Mouse (Mus musculus) stomach, embryonic 15.5 days (tissue): ENCODE data around the gene Ddit4. TPM values are rescaled to one million over a fixed set of nuclear protein-coding genes. Genes with fewer than 3 reads are reported as not detected.

Experiments used
- ATAC-seq: fragments of 200-750 bp; cut with Nextera tagmentation; 2 replicates; pipeline ENCODE4 v1.8.0; 2017; ENCODE audit warnings: low read depth, moderate number of reproducible peaks, moderate TSS enrichment; ENCODE audit not compliant: insufficient read depth, low FRiP score
- H3K27ac ChIP-seq: fragments of 300-500 bp; sonication (generic); 2 replicates; pipeline ENCODE4 v1.5.1; 2015; ENCODE audit warnings: mild to moderate bottlenecking, inconsistent platforms
- H3K27me3 ChIP-seq: fragments of 300-500 bp; sonication (generic); replicated peaks from 2 replicates; pipeline ENCODE4 v1.6.1; 2015; ENCODE audit warnings: inconsistent platforms
- H3K36me3 ChIP-seq: fragments of 300-500 bp; sonication (generic); 2 replicates; pipeline ENCODE4 v1.6.1; 2015; ENCODE audit warnings: inconsistent platforms
- H3K4me1 ChIP-seq: fragments of 300-500 bp; sonication (generic); 2 replicates; pipeline ENCODE4 v1.6.1; 2015; ENCODE audit warnings: inconsistent platforms
- H3K4me2 ChIP-seq: fragments of 300-500 bp; sonication (generic); 2 replicates; pipeline ENCODE4 v1.6.1; 2015; ENCODE audit warnings: mild to moderate bottlenecking, inconsistent platforms
- H3K4me3 ChIP-seq: fragments of 300-500 bp; sonication (generic); replicated peaks from 2 replicates; pipeline ENCODE4 v1.5.1; 2015; ENCODE audit warnings: inconsistent platforms
- H3K9ac ChIP-seq: fragments of 300-500 bp; sonication (generic); 2 replicates; pipeline ENCODE4 v1.6.1; 2015; ENCODE audit warnings: inconsistent platforms
- H3K9me3 ChIP-seq: fragments of 300-500 bp; sonication (generic); 2 replicates; pipeline ENCODE4 v1.6.1; 2016; ENCODE audit warnings: inconsistent platforms
- WGBS: fragments of 180-500 bp; shearing (Covaris S2); methylation state at CpG from one replicate; pipeline ENCODE4 v1.1.7; 2015; 5-methylcytosine and 5-hydroxymethylcytosine counted together
- polyA plus RNA-seq: library from polyadenylated mRNA; unstranded; fragments of >200 nt; fragmentation: Nextera tagmentation; extraction: Ambion mirVana; gene quantifications from 2 replicates; pipeline ENCODE4 v1.2.1, GENCODE M21; 2015

Ddit4 gene
- polyA plus RNA-seq, 1 experiment from 2014 or later, result 45.8 TPM

DNA sequence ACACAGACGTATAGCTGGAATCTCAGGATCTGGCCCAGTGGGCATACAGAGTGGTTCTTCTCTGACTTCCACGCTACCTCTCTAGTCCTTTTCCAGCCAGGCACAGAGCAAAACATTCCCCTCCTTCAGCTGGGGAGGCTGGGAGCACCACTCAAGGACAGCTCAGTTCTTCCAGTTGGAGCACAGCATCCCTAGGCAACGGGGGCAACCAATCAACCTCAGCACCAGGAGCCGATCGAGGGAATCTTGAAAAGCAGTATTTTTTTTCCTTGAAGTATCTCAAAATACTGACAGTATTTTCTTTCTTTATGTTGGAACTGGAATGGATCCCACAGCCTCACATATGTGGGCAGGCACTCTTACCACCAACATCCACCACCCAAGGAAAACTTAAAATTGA is 5.0 kb upstream of the Ddit4 start:
- Histone ChIP-seq H3K9ac (no peak overlapping the region), H3K4me1 (peaks cover 23% of the 10 kb centered on the region; the same call in 1 of the 2 replicates), H3K36me3 (no peaks in the 10 kb centered on the region), H3K4me3 (no peak overlapping the region), H3K27ac (no peak overlapping the region), H3K27me3 (no peaks in the 10 kb centered on the region), H3K4me2 (no peak overlapping the region), H3K9me3 (no peaks in the 10 kb centered on the region)
- WGBS, result 74% methylated on average over 5 of the region's 5 CpGs
- ATAC-seq, result no peak

DNA sequence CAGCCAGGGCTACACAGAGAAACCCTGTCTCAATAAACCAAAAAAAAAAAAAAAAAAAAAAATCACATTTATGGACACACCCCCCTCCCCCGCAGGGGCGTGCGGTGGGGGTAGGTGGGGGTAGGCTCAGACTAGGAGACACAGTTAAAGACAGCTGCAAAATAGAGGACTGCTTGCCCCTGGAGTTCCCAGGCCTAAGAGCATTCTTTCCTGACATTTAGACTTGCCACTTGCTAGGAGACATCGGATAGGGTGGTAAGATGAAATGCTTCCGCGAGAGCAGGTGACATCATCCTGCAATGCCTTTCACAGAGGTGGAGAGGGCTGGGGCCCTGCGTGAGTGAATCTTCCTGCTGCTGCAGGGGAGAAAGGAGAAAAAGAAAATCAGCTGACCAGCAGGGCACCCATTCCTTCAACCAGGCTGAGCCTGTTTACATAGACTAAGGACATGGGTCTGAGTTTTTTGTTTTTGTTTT is 2.0 kb upstream of the Ddit4 start:
- Histone ChIP-seq H3K9ac (no peak overlapping the region), H3K4me2 (no peak overlapping the region), H3K4me3 (no peak overlapping the region), H3K9me3 (no peaks in the 10 kb centered on the region), H3K4me1 (peaks cover 36% of the 10 kb centered on the region; the same call in 1 of the 2 replicates), H3K36me3 (no peaks in the 10 kb centered on the region), H3K27ac (no peak overlapping the region), H3K27me3 (no peaks in the 10 kb centered on the region)
- WGBS, result 19% methylated on average over 7 of the region's 7 CpGs
- ATAC-seq, result no peak

DNA sequence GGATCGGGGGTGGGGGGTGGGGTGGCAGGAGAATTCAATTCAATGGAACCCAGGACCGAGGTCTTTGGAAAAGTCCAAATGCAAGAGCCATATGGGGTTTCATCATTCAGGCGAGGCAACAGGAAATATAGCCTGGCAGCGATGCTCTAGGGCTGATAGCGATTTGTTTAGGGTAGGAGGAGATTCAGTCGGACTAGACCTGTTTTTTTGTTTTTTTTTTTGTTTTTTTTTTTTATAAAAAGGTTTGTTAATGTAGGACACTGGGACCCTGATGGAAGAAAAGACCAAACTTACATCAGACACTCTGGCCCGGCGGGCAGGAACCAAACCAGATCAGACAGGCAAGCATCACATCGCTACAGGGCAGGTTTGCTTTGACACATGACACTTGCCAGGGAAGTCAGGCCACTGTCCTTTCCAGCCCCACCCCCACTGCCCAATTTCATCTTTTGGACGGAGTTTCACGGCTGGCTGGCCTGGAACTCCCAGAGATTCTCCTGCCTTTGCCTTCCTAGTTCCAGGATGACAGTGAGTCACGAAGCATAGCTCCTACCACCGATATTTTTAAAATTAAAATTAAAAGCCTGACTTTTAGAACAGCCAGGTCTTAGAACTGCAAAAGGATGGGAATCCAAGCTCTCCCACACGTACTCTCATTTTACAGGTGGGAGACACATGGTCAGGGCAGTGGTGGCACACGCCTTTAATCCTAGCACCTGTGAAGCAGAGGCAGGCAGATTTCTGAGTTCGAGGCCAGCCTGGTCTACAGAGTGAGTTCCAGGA is 1.3 kb upstream of the Ddit4 start:
- Histone ChIP-seq H3K9me3 (no peaks in the 10 kb centered on the region), H3K27me3 (no peaks in the 10 kb centered on the region), H3K9ac (peak overlapping the region; percentile 67; the same call in 1 of the 2 replicates), H3K4me2 (peak overlapping the region; percentile 79), H3K27ac (peak overlapping the region; percentile 88; the same call in 1 of the 2 replicates), H3K4me1 (peaks cover 31% of the 10 kb centered on the region; the same call in 1 of the 2 replicates), H3K4me3 (peak overlapping the region; percentile 79), H3K36me3 (no peaks in the 10 kb centered on the region)
- 29% methylated on average over 16 of the region's 16 CpGs for WGBS
- no peak for ATAC-seq

DNA sequence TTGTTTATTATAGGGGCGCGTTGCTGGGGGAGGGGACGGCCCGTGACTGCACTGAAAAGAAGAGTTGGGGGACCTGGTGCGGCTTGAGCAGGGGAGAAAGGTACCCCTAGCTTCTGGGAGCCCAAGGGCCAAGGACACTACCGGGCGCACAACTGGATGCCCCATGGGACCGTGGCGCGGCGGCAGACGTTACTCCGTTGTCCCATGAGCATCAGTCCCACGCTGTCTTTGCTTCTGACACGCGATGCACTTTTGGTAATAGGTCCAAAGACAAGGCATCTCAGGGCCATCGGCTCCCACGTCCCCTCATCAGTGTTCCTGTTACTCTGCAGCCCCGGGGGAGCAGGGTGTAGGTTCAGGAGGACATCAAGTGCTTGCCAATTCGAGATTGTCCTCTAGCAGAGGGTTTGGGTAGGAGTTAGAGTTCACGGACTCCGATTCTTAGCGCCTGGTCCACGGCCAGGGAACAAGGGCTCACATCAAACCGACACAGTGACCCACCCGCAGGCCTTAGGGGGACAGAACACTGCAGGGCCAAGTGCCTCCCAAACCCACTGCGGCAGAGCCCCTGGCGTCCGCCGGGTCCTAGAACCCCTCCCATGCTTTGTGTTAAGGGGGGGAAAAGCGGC is 632 bp upstream of the Ddit4 start:
- ATAC-seq, result peak; percentile 13
- H3K4me3 ChIP-seq, result peak overlapping the region; percentile 79
- under 1% methylated on average over 31 of the region's 31 CpGs for WGBS
- peak overlapping the region; percentile 88 for H3K27ac ChIP-seq
- H3K36me3 ChIP-seq, result no peaks in the 10 kb centered on the region
- no peaks in the 10 kb centered on the region for H3K9me3 ChIP-seq
- no peaks in the 10 kb centered on the region for H3K27me3 ChIP-seq
- H3K9ac ChIP-seq, result peak overlapping the region; percentile 67
- H3K4me1 ChIP-seq, result peaks cover 24% of the 10 kb centered on the region; the same call in 1 of the 2 replicates
- H3K4me2 ChIP-seq, result peak overlapping the region; percentile 79

DNA sequence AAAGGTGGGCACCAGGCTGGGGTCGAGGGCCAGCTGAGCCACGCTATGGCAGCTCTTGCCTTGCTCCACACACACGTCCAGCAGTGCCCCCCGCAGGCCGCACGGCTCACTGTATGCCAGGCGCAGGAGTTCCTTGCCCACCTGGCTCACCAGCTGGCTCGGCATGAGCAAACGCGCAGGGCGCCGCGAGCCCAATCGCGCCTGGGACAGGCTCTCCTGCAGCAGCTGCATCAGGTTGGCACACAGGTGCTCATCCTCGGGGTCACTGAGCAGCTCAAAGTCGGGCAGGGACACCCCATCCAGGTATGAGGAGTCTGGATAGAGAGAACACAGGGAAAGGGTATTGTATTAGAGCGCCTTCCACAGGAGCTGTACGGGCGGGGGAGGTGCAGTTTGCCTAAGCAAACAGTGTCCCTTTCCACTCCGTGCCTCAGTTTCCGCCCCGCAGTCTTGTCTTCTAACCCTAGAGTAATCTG is 880 bp downstream of the Ddit4 start:
- H3K4me3 ChIP-seq, result peak overlapping the region; percentile 79
- no peaks in the 10 kb centered on the region for H3K36me3 ChIP-seq
- peak overlapping the region; percentile 79 for H3K4me2 ChIP-seq
- H3K27me3 ChIP-seq, result no peaks in the 10 kb centered on the region
- no peaks in the 10 kb centered on the region for H3K9me3 ChIP-seq
- WGBS, result under 1% methylated on average over 23 of the region's 23 CpGs
- peak overlapping the region; percentile 93 for H3K27ac ChIP-seq
- H3K4me1 ChIP-seq, result peaks cover 21% of the 10 kb centered on the region; the same call in 1 of the 2 replicates
- peak; percentile 16; the same call in 1 of the 2 replicates for ATAC-seq
- H3K9ac ChIP-seq, result peak overlapping the region; percentile 87

DNA sequence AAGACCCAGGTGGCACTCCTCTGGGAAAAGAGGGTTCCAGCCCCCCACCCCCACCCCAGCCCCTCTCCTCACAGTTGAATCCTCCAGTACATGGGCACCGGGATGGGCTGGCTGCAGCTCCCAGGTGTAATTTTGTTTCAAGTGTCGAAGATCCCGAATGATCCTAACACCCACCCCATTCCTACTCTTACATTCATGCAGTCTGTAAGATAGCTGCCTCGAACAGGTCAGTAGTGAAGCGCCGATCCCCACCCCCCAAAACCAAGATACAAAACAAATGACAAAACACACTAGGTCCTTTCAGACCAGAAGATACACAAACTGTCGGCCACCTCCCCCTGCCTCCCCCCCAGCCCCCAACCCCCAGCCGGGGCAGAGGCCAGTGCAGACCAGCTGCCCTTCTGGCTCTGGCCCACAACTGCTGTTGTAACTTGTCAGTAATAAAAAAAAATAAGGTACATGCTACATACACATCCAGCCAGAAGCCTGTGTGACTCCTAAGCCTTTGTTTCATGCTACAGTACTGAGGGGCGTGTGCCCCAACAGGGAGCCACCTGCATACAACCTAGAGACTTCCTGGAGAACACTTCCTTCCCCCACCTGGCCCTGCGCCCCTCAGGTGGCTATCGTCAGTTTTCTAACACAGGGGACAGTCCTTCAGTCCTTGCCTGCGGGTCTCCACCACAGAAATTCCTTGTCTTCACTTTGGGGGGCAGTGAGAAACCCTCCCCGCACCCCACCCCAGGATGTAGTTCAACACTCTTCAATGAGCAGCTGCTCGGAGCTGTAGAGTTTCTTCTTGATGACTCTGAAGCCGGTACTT is 1.6 kb downstream of the Ddit4 start:
- peaks cover 21% of the 10 kb centered on the region; the same call in 1 of the 2 replicates for H3K4me1 ChIP-seq
- H3K27ac ChIP-seq, result peak overlapping the region; percentile 93
- H3K36me3 ChIP-seq, result no peaks in the 10 kb centered on the region
- H3K9me3 ChIP-seq, result no peaks in the 10 kb centered on the region
- WGBS, result 40% methylated on average over 15 of the region's 15 CpGs
- H3K4me2 ChIP-seq, result peak overlapping the region; percentile 79
- H3K27me3 ChIP-seq, result no peaks in the 10 kb centered on the region
- ATAC-seq, result no peak
- peak overlapping the region; percentile 79 for H3K4me3 ChIP-seq
- peak overlapping the region; percentile 87; the same call in 1 of the 2 replicates for H3K9ac ChIP-seq

DNA sequence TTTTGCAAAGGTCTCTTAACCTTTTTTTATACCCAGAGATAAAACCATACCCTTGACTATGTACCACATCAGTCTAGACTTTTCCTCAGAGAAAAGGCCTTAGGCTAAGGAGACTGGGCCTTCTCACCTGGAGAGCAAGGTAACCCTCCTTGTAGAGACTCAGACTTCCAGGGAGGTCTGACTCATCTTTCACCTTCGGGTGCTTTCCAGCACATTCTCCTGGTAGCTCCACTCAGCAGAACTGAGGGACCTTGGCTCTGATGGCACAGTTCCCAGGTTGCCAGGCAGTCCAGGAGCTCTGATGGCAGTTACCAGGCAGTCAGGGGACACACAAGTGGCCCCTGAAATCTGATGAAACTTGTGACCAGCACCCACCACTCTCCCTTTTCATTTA is 2.4 kb downstream of the Ddit4 start:
- Histone ChIP-seq H3K4me2 (peak overlapping the region; percentile 79), H3K9ac (no peak overlapping the region), H3K9me3 (no peaks in the 10 kb centered on the region), H3K27me3 (no peaks in the 10 kb centered on the region), H3K36me3 (no peaks in the 10 kb centered on the region), H3K4me1 (peaks cover 21% of the 10 kb centered on the region; the same call in 1 of the 2 replicates), H3K27ac (peak overlapping the region; percentile 93), H3K4me3 (peak overlapping the region; percentile 79)
- no peak for ATAC-seq
- WGBS, result 57% methylated on average over 1 of the region's 1 CpGs

DNA sequence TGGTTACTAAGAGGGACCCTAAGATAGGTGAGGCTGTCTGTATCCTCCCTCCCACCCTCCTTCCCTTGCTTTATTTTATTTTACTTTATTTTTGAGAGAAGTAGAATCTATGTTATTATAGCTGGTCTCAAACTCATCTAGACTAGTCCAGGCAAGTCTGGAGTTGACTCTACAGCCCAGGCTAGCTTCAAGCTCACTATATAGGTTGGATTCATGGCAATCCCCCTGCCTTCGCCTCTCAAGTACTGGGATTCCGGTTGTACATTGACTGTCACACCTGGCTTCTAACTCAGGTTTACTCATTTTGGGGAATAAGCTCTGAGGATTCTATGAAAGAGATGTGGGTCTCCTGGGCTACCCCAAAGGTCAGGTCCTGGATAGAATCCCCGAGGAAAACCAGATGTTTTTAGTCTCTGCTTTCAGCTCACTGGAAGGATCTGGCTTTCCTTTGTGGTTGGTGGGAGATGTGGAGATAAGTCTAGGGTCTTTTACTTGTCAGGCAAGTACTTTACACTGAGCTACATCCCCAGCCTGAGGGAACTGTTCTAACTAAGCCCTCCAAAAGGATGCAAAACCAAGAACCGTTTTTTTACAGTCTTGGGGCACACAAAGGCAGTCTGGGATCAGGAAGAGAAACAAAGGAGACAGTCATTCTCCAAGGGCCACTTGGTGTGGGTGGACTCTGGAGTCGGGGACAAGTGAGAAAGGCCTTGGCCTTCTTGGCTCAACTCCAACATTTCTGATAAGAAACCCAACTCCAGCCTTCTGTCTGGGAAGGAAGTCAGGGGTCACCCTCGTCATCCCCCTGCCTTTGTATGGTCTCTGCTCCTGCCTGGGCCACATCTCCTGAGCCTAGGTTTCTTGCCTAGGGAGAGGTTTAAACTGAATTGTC is 3.0 kb downstream of the Ddit4 start:
- no peak overlapping the region for H3K9ac ChIP-seq
- no peak overlapping the region for H3K4me3 ChIP-seq
- no peaks in the 10 kb centered on the region for H3K36me3 ChIP-seq
- no peaks in the 10 kb centered on the region for H3K27me3 ChIP-seq
- no peak for ATAC-seq
- H3K9me3 ChIP-seq, result no peaks in the 10 kb centered on the region
- peaks cover 25% of the 10 kb centered on the region; the same call in 1 of the 2 replicates for H3K4me1 ChIP-seq
- peak overlapping the region; percentile 93 for H3K27ac ChIP-seq
- peak overlapping the region; percentile 79 for H3K4me2 ChIP-seq
- 45% methylated on average over 6 of the region's 6 CpGs for WGBS

DNA sequence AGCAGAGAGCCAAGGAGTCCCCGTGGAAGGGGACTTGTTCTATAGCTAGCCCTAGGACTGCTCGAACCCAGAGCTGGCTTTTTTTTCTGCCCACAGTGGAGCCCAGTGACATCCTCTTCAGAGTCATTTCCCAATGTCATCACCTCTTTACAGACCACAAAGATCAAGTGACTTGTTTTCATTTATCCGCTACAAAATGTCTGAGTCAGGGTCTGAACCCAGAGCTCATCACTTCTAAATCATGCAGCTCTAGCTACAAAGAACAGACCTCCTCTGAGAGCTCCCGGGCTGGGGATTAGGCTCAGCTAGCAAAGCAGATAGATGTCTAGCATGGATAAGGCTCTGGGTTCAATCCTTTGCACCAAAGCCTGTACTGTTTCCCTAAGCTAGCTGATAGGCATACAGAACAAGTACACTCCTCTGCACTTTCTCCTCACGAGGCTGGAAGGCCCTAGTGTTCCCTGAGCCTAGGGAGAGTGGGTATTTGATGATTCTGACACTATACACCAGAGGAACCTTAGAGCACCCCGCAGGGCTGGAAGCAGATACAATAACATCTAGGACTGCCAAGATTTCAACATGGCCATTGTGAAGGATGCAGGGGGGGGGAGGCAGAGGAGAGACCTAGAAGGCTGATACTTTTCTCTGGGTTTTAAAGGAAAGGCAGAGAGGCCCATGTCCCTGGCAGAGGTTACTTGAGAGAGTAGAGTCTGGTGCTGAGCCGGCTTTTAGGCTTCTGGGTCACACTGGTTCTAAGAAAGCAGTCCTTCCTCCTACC is 4.1 kb downstream of the Ddit4 start:
- ATAC-seq, result no peak
- H3K4me2 ChIP-seq, result no peak overlapping the region
- no peak overlapping the region for H3K9ac ChIP-seq
- 56% methylated on average over 7 of the region's 7 CpGs for WGBS
- no peaks in the 10 kb centered on the region for H3K27me3 ChIP-seq
- no peak overlapping the region for H3K27ac ChIP-seq
- peaks cover 30% of the 10 kb centered on the region for H3K4me1 ChIP-seq
- H3K4me3 ChIP-seq, result no peak overlapping the region
- no peaks in the 10 kb centered on the region for H3K9me3 ChIP-seq
- no peaks in the 10 kb centered on the region for H3K36me3 ChIP-seq

DNA sequence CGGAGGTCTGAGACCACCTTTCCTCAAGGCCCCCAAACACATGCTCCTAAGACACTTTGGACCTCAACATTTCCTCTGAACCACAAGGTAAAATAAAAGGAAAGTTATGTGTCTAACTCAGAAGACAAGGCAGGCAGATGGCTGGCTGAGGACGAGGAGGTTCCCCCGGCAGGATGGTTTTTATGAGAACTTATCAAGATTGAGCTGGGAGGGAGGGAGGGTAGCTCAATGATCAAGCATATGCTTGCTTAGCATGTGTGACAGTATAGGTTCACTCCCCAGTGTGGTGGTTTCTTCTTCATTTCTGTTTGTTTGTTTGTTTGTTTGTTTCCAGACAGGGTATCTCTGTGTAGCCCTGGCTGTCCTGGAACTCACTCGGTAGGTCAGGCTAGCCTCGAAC is 5.3 kb downstream of the Ddit4 start:
- Histone ChIP-seq H3K36me3 (no peaks in the 10 kb centered on the region), H3K27ac (no peak overlapping the region), H3K4me3 (no peak overlapping the region), H3K9me3 (no peaks in the 10 kb centered on the region), H3K4me1 (peaks cover 30% of the 10 kb centered on the region), H3K4me2 (no peak overlapping the region), H3K9ac (no peak overlapping the region), H3K27me3 (no peaks in the 10 kb centered on the region)
- WGBS, result 88% methylated on average over 5 of the region's 5 CpGs
- ATAC-seq, result no peak
